Mouse (Mus musculus): ENCODE results near the gene Atp6v1e1.

Gene Atp6v1e1

GRCm38 (mm10) chr6:120772025-120772424 is 50.6 kb downstream of the Atp6v1e1 start:
- DNase-seq (ENCODE audit: low read depth, low spot score) = no peak

- DNase-seq (ENCODE audit: low read depth, low spot score) = no peak
Observed at GRCm38 (mm10) chr6:120771366-120771765, 51.2 kb downstream of the Atp6v1e1 start.

GRCm38 (mm10) chr6:120769972-120770371 is 52.6 kb downstream of the Atp6v1e1 start:
- no peak for DNase-seq (ENCODE audit: low read depth, low spot score)

GRCm38 (mm10) chr6:120761151-120761550 is 61.4 kb downstream of the Atp6v1e1 start:
- no peak for DNase-seq (ENCODE audit: low read depth, low spot score)

- no peak for DNase-seq (ENCODE audit: low read depth, low spot score)
Observed at GRCm38 (mm10) chr6:120746416-120746815, 76.2 kb downstream of the Atp6v1e1 start.
